Mouse (Mus musculus): ENCODE measurements around the gene Lmx1b. TPM values are rescaled to one million over a fixed set of nuclear protein-coding genes. Genes with fewer than 3 reads are reported as not detected.

Gene Lmx1b
- total and polyA plus RNA-seq, 3 experiments: not detected

GRCm38 (mm10) chr2:33569240-33569639 lies 71.1 kb downstream of the Lmx1b start:
- no peak overlapping the region for H3K9ac ChIP-seq (ENCODE audit: insufficient read depth, low read depth)
- H3K4me2 ChIP-seq (ENCODE audit: insufficient read depth, low read depth, poor library complexity, severe bottlenecking): no peak overlapping the region
- H3K9me3 ChIP-seq (replicated peaks; ENCODE audit: low read length): no peaks in the 10 kb centered on the region
- DNase-seq (ENCODE audit: extremely low read depth): no peak
- H3K27me3 ChIP-seq (replicated peaks): peaks cover 93% of the 10 kb centered on the region
- H3K4me3 ChIP-seq (replicated peaks in 1 of 3; ENCODE audit: low read depth in 2 of 3, low read length in 2 of 3, poor library complexity in 1 of 3): no peak overlapping the region
- no peaks in the 10 kb centered on the region for H3K36me3 ChIP-seq (replicated peaks in 1 of 2; ENCODE audit: control insufficient read depth in 1 of 2, insufficient read depth in 1 of 2, low read length in 1 of 2)
- peaks cover 2 to 22% of the 10 kb centered on the region in 2 experiments; a peak in 2 of 4 replicates for H3K4me1 ChIP-seq (ENCODE audit: control insufficient read depth in 1 of 2, insufficient read depth in 2 of 2)
- in situ Hi-C loops (cut with MboI; ENCODE audit: low pct_ligation_motif_present, low pct_unique_long_range_greater_than_20kb, low sequenced_read_pairs): no loop called here
- dilution Hi-C loops (cut with MboI; ENCODE audit: extremely low pct_ligation_motif_present, extremely low pct_unique_long_range_greater_than_20kb, low sequenced_read_pairs): no loop called here
- no peak overlapping the region for H3K27ac ChIP-seq (ENCODE audit: insufficient read depth, low read depth)
- TF ChIP-seq SMC3 (IDR thresholded peaks at IDR 0.05; ENCODE audit: low read depth, low read length) (peak; percentile 38), ELF1 (IDR thresholded peaks at IDR 0.05; ENCODE audit: low read depth, low read length) (no peak), UBTF (IDR thresholded peaks at IDR 0.05; ENCODE audit: low read depth, low read length) (no peak), JUND (conservative IDR thresholded peaks at IDR 0.05; ENCODE audit: low read depth, low read length) (no peak), POLR2A (IDR thresholded peaks at IDR 0.05; ENCODE audit: low read depth, low read length) (no peak), CTCF (conservative IDR thresholded peaks at IDR 0.05 in 1 of 2, IDR thresholded peaks at IDR 0.05 in 1 of 2; ENCODE audit: low read depth in 2 of 2, low read length in 2 of 2) (peak; percentile 28 to 58; a peak in 3 of 4 replicates)
- no peaks in the 10 kb centered on the region for H3K79me2 ChIP-seq (replicated peaks; ENCODE audit: control insufficient read depth, extremely low read depth, insufficient read depth, poor library complexity, severe bottlenecking)

GRCm38 (mm10) chr2:33565886-33566285 lies 74.4 kb downstream of the Lmx1b start:
- dilution Hi-C loops (cut with MboI; ENCODE audit: extremely low pct_ligation_motif_present, extremely low pct_unique_long_range_greater_than_20kb, low sequenced_read_pairs) (no loop called here), in situ Hi-C loops (cut with MboI; ENCODE audit: low pct_ligation_motif_present, low pct_unique_long_range_greater_than_20kb, low sequenced_read_pairs) (no loop called here)
- H3K27me3 ChIP-seq (replicated peaks): peaks cover 98% of the 10 kb centered on the region

GRCm38 (mm10) chr2:33564748-33565147 lies 75.6 kb downstream of the Lmx1b start:
- peaks cover 2 to 4% of the 10 kb centered on the region in 2 experiments; a peak in 2 of 4 replicates for H3K4me1 ChIP-seq (ENCODE audit: control insufficient read depth in 1 of 2, insufficient read depth in 2 of 2)
- no peak overlapping the region for H3K9ac ChIP-seq (ENCODE audit: insufficient read depth, low read depth)
- no peak overlapping the region for H3K4me3 ChIP-seq (replicated peaks in 1 of 3; ENCODE audit: low read depth in 2 of 3, low read length in 2 of 3, poor library complexity in 1 of 3)
- H3K4me2 ChIP-seq (ENCODE audit: insufficient read depth, low read depth, poor library complexity, severe bottlenecking): no peak overlapping the region
- in situ Hi-C loops (cut with MboI; ENCODE audit: low pct_ligation_motif_present, low pct_unique_long_range_greater_than_20kb, low sequenced_read_pairs): no loop called here
- no peak for DNase-seq (ENCODE audit: extremely low read depth)
- peaks cover 98% of the 10 kb centered on the region for H3K27me3 ChIP-seq (replicated peaks)
- H3K9me3 ChIP-seq (replicated peaks; ENCODE audit: low read length): no peaks in the 10 kb centered on the region
- TF ChIP-seq MAFK (IDR thresholded peaks at IDR 0.05; ENCODE audit: insufficient replicate concordance, low read length): no peak
- no peak for TF ChIP-seq SMC3 (IDR thresholded peaks at IDR 0.05; ENCODE audit: low read depth, low read length)
- TF ChIP-seq RAD21 (IDR thresholded peaks at IDR 0.05; ENCODE audit: low read depth, low read length): no peak
- no peak for TF ChIP-seq IRF4 (IDR thresholded peaks at IDR 0.05; ENCODE audit: low read depth, low read length)
- no peak for TF ChIP-seq EP300 (IDR thresholded peaks at IDR 0.05; ENCODE audit: low read length)
- no peak for TF ChIP-seq ZC3H11A (IDR thresholded peaks at IDR 0.05; ENCODE audit: low read depth, low read length)
- TF ChIP-seq PAX5 (IDR thresholded peaks at IDR 0.05; ENCODE audit: low read length): no peak
- TF ChIP-seq ZKSCAN1 (IDR thresholded peaks at IDR 0.05; ENCODE audit: borderline replicate concordance, low read depth, low read length): no peak
- H3K27ac ChIP-seq (ENCODE audit: insufficient read depth, low read depth): no peak overlapping the region
- dilution Hi-C loops (cut with MboI; ENCODE audit: extremely low pct_ligation_motif_present, extremely low pct_unique_long_range_greater_than_20kb, low sequenced_read_pairs): no loop called here
- no peaks in the 10 kb centered on the region for H3K79me2 ChIP-seq (replicated peaks; ENCODE audit: control insufficient read depth, extremely low read depth, insufficient read depth, poor library complexity, severe bottlenecking)
- no peaks in the 10 kb centered on the region for H3K36me3 ChIP-seq (replicated peaks in 1 of 2; ENCODE audit: control insufficient read depth in 1 of 2, insufficient read depth in 1 of 2, low read length in 1 of 2)

More at GRCm38 (mm10) chr2:33565886-33566285, 74.4 kb downstream of the Lmx1b start:
- no peaks in the 10 kb centered on the region for H3K9me3 ChIP-seq (replicated peaks; ENCODE audit: low read length)
- H3K4me3 ChIP-seq (replicated peaks in 1 of 3; ENCODE audit: low read depth in 2 of 3, low read length in 2 of 3, poor library complexity in 1 of 3): no peak overlapping the region
- H3K9ac ChIP-seq (ENCODE audit: insufficient read depth, low read depth): no peak overlapping the region
- TF ChIP-seq ZC3H11A (IDR thresholded peaks at IDR 0.05; ENCODE audit: low read depth, low read length): no peak
- no peak for TF ChIP-seq TBP (conservative IDR thresholded peaks at IDR 0.05; ENCODE audit: low read depth, low read length)
- no peak for TF ChIP-seq MYC (IDR thresholded peaks at IDR 0.05; ENCODE audit: low read depth, low read length)
- no peak for TF ChIP-seq MAZ (IDR thresholded peaks at IDR 0.05; ENCODE audit: low read depth, low read length)
- TF ChIP-seq JUN (IDR thresholded peaks at IDR 0.05; ENCODE audit: insufficient read depth, low read depth, low read length): no peak
- no peak for TF ChIP-seq POLR2A (IDR thresholded peaks at IDR 0.05; ENCODE audit: low read depth, low read length)
- no peak for TF ChIP-seq CTCF (conservative IDR thresholded peaks at IDR 0.05 in 1 of 2, IDR thresholded peaks at IDR 0.05 in 1 of 2; ENCODE audit: low read depth in 2 of 2, low read length in 2 of 2)
- TF ChIP-seq ZMIZ1 (IDR thresholded peaks at IDR 0.05; ENCODE audit: low read depth, low read length): no peak
- TF ChIP-seq RAD21 (IDR thresholded peaks at IDR 0.05; ENCODE audit: low read depth, low read length): no peak
- no peak for TF ChIP-seq ZNF384 (IDR thresholded peaks at IDR 0.05; ENCODE audit: low read depth, low read length)
- no peak for TF ChIP-seq POLR2AphosphoS2 (IDR thresholded peaks at IDR 0.05; ENCODE audit: low read depth, low read length)
- H3K4me2 ChIP-seq (ENCODE audit: insufficient read depth, low read depth, poor library complexity, severe bottlenecking): no peak overlapping the region
- no peaks in the 10 kb centered on the region for H3K79me2 ChIP-seq (replicated peaks; ENCODE audit: control insufficient read depth, extremely low read depth, insufficient read depth, poor library complexity, severe bottlenecking)
- H3K36me3 ChIP-seq (replicated peaks in 1 of 2; ENCODE audit: control insufficient read depth in 1 of 2, insufficient read depth in 1 of 2, low read length in 1 of 2): no peaks in the 10 kb centered on the region
- no peak for DNase-seq (ENCODE audit: extremely low read depth)
- no peak overlapping the region for H3K27ac ChIP-seq (ENCODE audit: insufficient read depth, low read depth)
- H3K4me1 ChIP-seq (ENCODE audit: control insufficient read depth in 1 of 2, insufficient read depth in 2 of 2): peaks cover 2 to 10% of the 10 kb centered on the region in 2 experiments; a peak in 2 of 4 replicates
